Mouse (Mus musculus) CH12.LX (cell line): ENCODE results near the gene Insrr.

Experiments
- CHD2 ChIP-seq: IDR thresholded peaks from 2 replicates; pipeline ENCODE4 v1.6.1; 2011; ENCODE audit warnings: low read length, improper control_type of control experiment
- CTCF ChIP-seq, 2 experiments: IDR thresholded peaks in 1 of 2; conservative IDR thresholded peaks in 1 of 2; 2 replicates each; pipeline ENCODE4 v1.5.1; 2011 to 2012; ENCODE audit warnings: low read depth in 2 of 2, low read length in 2 of 2, improper control_type of control experiment in 1 of 2, inconsistent platforms in 1 of 2, mild to moderate bottlenecking in 1 of 2, moderate library complexity in 1 of 2
- EP300 ChIP-seq: IDR thresholded peaks from 2 replicates; pipeline ENCODE4 v1.6.1; 2011; ENCODE audit warnings: low read length, improper control_type of control experiment
- HCFC1 ChIP-seq: IDR thresholded peaks from 2 replicates; pipeline ENCODE4 v1.6.1; 2012; ENCODE audit warnings: low read depth, mild to moderate bottlenecking, inconsistent platforms, low read length, improper control_type of control experiment
- KAT2A ChIP-seq: IDR thresholded peaks from 2 replicates; pipeline ENCODE4 v1.6.1; 2012; ENCODE audit warnings: low read length, improper control_type of control experiment, inconsistent platforms; ENCODE audit not compliant: insufficient replicate concordance
- MAFK ChIP-seq: IDR thresholded peaks from 2 replicates; pipeline ENCODE4 v1.6.1; 2011; ENCODE audit warnings: low read length, improper control_type of control experiment; ENCODE audit not compliant: insufficient replicate concordance
- MAX ChIP-seq: IDR thresholded peaks from 2 replicates; pipeline ENCODE4 v1.6.1; 2011; ENCODE audit warnings: low read length, improper control_type of control experiment
- MYC ChIP-seq: IDR thresholded peaks from 2 replicates; pipeline ENCODE4 v1.6.1; 2011; ENCODE audit warnings: low read depth, mild to moderate bottlenecking, improper control_type of control experiment, low read length
- TCF12 ChIP-seq: IDR thresholded peaks from 2 replicates; pipeline ENCODE4 v1.6.1; 2014; ENCODE audit warnings: low read depth, mild to moderate bottlenecking, inconsistent platforms, low read length, improper control_type of control experiment
- UBTF ChIP-seq: IDR thresholded peaks from 2 replicates; pipeline ENCODE4 v1.6.1; 2012; ENCODE audit warnings: low read depth, mild to moderate bottlenecking, inconsistent platforms, low read length, improper control_type of control experiment, moderate library complexity
- USF1 ChIP-seq: IDR thresholded peaks from 2 replicates; pipeline ENCODE4 v1.6.1; 2014; ENCODE audit warnings: low read depth, mild to moderate bottlenecking, inconsistent platforms, low read length, improper control_type of control experiment
- USF2 ChIP-seq: conservative IDR thresholded peaks from 2 replicates; pipeline ENCODE4 v1.6.1; 2011; ENCODE audit warnings: low read depth, low read length, improper control_type of control experiment

DNA sequence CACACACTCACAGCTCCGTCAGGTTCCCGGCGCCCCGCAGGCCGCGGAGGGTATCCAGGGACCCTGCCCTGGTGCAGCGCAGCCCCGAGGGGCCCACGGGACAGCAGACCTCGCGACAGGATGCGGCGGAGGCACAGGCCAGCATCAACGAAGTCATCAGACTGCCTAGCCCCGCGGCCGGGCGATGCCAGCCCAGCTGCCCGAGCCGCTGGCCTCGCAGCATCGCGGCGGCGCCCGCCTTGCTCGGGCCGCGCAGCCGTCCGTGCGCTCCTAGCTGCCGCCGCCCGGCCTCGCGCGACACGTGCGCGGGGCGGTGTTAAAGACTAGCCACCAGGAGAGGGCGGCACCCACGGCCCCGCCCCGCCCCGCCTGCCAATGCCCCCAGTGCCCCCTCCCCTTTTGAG is 1.8 kb upstream of the Insrr start, which contains the start of gene Ntrk1:
- TF ChIP-seq HCFC1 (no peak), CHD2 (no peak), CTCF (conservative IDR thresholded peaks at IDR 0.05 in 1 of 2, IDR thresholded peaks at IDR 0.05 in 1 of 2; ENCODE audit: low read depth in 2 of 2, low read length in 2 of 2) (no peak), MAFK (no peak), TCF12 (no peak), USF1 (no peak), UBTF (no peak), KAT2A (no peak), EP300 (no peak), USF2 (no peak), MAX (no peak), MYC (no peak)
